Mouse (Mus musculus): ENCODE measurements at regions not wholly inside any gene's neighbourhood (a gene's known extent, or its start where the extent isn't known, plus 50 kb on each side); places are given as distances from the start of the nearest gene placed in this dataset.

GRCm38 (mm10) chr12:42277241-42278032 is 791.2 kb upstream of the Lrrn3 start:
- no peak for TF ChIP-seq CTCF (IDR thresholded peaks at IDR 0.05; ENCODE audit: control insufficient read depth, insufficient read depth, insufficient read length)
- TF ChIP-seq USF1 (IDR thresholded peaks at IDR 0.05; ENCODE audit: low read depth): no peak
- no peak for TF ChIP-seq MAX (IDR thresholded peaks at IDR 0.05)
- no peak for TF ChIP-seq FOSL1 (IDR thresholded peaks at IDR 0.05; ENCODE audit: insufficient read depth, low read length, poor library complexity, severe bottlenecking)
- TF ChIP-seq CEBPB (IDR thresholded peaks at IDR 0.05; ENCODE audit: low read depth): no peak

Measured in C2C12 (cell line).